Mouse (Mus musculus): ENCODE data around the gene Cpa2.

DNA sequence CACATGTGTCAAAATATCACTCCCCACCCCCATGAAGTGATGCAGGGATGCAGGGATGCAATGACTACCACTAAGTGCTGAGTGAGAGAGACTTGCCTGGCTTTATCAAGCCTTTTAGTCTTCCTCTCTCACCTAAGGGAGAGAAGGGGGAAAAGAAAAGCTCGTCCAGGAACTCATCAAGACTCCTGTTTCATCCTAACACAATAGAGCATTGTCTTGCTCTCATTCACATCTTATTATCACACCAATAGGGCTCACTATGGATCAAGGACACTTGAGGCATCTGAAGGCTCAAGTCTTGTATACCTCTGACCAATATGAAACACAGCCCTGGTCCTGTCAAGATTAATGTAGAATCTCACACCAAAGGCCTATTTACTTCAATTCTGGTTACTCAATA, 59.6 kb downstream of the Cpa2 start:
- TF ChIP-seq CTCF (IDR thresholded peaks at IDR 0.05; ENCODE audit: low read depth) (no peak), EP300 (IDR thresholded peaks at IDR 0.05; ENCODE audit: low read depth) (no peak)

All from liver, embryonic 14.5 days (tissue).